Mouse (Mus musculus) layer of hippocampus, postnatal 10 days (tissue): ENCODE results near the gene Lasp1. TPM values are rescaled to one million over a fixed set of nuclear protein-coding genes. Genes with fewer than 3 reads are reported as not detected.
"Not testable (repeated sequence)": the region's sequence is repeated elsewhere in the genome, so short reads cannot be mapped to it uniquely, and the experiment has no call there.

ENCODE experiments used
- DNase-seq, 2 experiments: peaks; one replicate each; pipeline ENCODE4 v3.0.0; 2021; ENCODE audit warnings: low spot score in 2 of 2
- total RNA-seq, 2 experiments: library from RNA; stranded (reverse); gene quantifications; 2 replicates each; pipeline ENCODE4 v1.2.3; 2021

The Lasp1 gene
- total RNA-seq, 2 experiments from 2014 or later = 148 to 150 TPM

DNA sequence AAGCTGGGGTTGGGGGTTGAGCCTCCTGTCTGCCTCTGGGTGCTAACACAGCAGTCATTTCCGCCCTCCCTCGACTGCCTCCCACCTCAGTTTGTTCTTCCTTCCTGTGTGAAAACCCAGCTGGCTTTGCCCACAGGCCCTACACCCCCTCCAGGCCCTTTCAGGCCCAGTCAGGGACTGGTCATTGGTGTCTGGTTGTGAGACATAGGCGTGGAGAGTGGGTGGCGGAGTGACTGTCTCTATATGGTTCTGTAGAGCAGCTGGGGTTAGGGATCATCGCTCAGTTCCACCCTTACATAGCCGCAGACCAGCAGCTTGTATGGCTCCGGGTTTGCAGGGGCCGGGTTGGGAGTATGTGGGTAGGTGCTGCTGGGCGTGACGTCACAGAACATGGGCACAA is 26.5 kb downstream of the Lasp1 start:
- DNase-seq = no peak

DNA sequence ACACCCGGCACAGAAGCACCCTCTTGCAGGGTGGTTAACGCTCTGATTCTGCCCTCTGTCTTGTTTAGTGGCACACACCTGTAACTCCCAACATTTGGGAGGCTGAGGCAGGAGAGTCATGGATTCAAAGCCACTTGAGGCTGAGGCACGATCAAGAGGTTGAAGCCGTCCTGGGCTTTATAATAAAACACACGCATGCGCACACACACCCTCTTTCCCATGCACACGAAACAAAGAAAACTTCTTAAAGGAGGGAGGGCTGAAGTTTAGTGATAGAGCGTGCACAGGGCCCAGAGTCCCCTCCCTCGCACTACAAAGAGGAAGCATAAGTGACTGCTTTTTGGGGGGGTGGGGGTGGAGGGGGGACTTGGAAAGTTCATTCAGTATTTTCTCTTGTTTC is 27.2 kb downstream of the Lasp1 start:
- no peak for DNase-seq

DNA sequence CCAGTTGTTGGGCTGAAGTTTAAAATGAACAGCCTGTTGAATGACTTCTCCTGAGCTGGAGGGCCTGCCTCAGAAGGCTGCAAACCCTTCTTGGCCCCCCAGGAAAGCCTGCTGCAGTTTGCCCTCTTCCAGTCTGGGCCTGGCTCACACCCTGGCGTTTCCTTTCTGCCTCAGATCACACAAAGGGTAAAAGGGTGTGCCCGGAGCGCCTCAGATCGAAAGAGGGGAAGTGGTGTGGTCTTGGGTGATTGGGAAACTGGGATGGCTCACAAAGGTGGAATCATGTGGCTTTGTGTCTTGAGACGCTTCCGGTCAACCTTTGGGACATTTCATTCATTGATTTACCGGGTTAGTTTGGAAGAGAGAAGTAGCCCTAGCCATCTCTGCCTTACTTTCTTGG is 27.6 kb downstream of the Lasp1 start:
- no peak for DNase-seq

DNA sequence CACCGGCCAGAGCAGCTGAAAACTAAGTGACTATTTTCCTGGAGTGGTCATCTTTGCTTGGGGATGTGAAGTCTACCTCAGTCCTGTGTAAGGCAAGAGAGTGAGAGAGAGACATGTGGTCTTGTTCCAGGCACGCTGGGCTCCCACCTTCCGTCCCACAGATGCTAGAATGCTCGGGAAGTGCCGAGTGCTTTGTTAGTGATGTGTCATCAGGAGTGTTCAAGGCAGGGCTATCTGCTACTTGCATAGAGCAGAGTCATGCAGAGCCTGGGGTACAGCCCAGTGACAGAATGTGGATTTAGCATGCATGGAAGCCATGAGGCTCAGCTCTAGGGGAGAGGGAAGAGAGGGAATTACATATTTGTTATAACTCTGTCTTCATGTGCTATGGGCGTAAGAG is 28.9 kb downstream of the Lasp1 start:
- DNase-seq = peak in 1 of 2 experiments; percentile 9

DNA sequence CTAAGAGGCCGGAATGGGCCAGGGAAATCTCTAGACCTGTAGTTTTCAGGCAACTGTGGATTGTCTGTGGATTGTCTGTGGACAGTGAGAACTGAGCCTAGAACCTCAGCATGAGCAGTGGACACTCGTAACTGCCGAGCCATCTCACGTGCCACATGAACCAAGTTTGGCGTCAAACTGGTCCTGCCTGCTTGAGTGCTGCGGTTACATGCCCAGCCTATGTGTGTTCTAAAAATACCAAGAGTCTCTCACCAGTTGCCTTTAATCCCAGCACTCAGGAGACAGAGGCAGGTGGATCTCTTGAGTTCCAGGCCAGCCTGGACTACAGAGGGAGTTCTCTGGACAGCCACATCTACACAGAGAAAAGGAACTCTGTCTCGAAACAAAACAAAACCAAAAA is 30.6 kb downstream of the Lasp1 start:
- DNase-seq = no peak

DNA sequence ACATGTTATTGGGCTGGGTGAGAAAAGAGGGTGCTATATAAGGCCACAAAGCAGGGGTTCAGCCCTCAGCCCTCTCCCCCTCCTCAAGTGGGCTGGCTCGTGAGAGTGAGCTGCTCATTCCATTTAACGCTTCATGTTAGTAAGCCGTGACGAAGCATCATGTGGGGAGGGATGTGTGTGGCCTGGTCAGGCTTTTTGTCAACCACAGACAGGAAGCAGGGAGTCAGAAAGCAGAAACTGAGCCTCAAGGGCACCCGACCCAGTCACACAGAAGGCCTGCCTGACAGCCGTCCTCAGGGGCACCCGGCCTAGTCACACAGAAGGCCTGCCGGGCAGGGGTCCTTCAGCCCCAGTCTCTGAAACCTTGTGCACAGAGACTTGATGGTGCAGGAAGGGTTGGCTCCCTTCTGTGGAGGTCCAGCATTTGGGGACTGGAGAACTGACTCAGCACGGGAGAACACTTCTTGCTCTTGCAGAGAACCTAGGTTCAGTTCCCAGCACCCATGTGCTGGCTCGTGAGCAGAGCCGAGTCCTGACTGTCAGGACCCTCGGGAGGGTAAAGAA is 31.2 kb downstream of the Lasp1 start:
- no peak for DNase-seq

DNA sequence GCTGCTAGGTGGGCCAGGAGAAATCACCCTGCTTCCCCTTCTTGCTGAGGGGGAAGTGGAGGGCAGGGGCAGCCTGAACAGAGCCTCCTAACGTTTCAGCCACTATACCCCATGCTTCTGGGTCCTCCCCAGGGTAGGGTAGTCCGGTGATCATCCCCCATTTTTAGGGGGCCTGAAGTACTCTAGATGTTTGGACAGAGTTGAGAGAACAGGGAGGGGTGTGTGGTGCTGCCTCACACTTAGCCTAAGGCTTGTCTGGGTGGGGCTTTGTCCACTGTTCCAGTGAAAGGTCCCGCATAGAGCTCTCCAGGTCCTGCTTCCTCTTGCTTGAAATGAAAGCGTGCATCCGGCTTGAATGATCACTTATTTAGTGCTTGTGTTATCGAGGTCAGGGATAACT is 31.7 kb downstream of the Lasp1 start:
- DNase-seq = no peak

DNA sequence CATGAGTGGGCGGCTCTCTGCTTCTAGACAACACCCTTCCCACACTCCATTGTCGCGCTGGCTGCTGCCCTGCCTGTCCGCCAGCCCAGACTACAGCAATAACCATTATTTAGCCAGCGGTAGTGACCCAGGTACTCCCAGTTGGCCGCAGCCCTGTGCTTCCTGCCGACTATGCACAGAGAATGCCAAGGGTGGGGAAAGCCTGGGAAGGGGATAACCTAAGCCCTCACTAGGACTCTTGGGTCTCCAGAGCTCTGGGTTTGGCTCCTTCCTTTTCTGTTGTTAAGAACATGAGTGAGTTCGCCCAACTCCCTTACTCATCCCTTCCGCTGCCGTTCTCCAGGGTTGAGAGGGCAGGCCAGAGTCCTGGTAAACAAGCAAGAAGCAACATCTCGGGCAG is 33.2 kb downstream of the Lasp1 start:
- no peak for DNase-seq

DNA sequence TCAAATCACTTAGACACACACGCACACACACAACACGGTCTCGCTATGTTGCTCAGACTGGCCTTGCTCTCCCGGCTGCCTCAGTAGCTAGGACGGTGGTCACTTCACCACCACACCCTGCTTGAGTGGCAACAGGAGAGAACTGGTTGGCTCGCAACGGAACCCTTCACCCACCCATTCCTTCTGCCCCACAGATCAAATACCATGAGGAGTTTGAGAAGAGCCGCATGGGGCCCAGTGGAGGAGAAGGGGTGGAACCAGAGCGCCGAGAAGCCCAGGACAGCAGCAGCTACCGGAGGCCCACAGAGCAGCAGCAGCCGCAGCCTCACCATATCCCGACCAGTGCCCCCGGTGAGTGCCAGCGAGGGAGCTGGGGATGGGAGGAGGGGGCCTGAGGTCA is 34.6 kb downstream of the Lasp1 start:
- DNase-seq = no peak

DNA sequence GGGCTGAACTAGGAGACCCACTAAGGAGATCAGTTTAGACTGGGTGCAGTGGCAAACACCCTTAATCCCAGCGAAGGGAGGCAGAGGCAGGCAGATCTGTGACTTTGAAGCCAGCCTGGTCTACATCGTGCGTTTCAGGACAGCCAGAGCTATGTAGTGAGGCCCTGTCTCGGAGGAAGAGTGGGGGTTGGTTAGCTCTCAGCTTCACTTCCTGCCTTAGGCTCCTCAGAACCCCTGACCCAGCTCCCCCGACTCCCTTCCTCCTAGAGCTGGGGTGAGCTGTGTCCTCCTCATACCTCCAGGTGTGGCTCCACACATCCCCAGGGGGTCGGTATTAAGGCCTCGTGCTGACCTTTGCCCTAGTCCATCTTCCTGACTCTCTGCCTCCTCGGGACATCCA is 37.7 kb downstream of the Lasp1 start:
- no peak for DNase-seq

DNA sequence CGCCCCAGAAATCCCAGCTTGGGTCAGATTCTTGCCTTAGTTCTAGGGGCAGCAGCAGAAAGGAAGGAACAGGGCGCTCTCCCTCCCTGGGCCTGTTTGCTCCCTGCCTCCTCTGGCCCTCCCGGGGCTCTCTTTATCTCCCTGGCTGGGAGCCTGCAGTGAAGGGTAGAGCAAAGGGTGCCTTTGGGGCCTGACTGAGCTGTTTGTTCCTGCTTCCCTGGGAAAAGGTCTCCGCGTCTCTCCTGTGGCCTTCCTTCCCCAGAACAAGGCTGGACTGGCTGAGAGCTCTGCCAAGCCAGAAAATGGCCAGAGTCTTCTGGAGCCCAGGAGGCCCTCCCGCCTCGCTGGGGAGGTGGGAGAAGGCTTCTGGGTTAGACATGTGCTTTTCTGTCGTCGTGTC is 38.3 kb downstream of the Lasp1 start:
- not testable (repeated sequence) for DNase-seq

DNA sequence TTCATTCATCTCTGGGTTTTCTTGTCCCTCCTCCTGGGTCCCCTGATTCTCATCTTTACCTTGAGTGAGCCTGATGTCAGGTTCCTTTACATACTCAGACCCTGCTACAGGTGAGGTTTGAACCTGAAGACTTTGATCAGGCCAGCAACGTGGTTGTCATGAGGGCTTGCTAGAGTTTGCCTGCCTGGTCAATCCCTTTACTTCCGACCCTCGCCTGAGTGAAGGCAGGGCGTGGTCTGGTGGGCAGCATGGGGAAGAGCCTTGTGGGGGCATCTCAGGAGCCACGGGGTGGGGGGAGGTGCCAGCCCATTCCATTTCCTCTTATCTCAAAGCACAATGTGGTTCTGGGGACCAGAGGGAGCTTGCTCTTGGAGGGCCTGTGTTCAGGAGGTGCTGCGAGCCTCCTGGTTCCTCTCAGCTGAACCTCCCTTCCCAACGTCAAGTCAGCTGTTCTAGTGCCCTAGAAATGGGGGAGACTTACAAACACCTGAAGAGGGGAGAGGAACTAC is 38.9 kb downstream of the Lasp1 start:
- DNase-seq = no peak

DNA sequence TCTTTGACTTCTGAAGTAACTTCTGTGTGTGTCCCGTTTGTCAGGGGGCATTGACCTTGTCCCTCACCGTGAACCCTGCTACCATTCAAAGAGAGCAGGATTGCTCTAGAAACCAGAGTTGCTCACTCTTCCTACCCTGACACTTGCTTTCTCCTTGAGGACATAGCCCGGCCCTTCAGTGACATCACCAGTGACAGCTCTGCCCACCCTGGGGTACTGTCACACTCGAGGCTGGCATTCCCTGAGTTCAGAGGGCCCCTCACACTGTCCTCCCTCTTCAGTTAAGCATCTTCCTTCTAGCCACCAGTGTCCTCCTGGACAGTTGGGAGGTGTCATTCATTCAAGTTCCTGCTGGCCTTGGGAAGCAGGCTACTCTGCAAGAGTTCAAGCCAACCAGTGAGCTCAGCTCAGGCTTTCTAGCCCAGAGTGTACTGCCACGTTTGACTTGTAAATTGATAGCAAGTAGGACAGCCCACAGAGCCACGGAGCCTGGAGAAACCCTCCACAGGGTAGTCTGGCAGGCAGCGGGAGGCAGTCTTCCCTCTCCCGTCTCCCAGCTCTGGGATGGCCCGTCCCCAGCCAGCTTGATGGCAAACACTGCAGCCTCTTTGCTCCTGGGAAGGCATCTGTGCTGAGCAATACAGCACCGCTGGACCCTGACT is 40.1 kb downstream of the Lasp1 start:
- no peak for DNase-seq

DNA sequence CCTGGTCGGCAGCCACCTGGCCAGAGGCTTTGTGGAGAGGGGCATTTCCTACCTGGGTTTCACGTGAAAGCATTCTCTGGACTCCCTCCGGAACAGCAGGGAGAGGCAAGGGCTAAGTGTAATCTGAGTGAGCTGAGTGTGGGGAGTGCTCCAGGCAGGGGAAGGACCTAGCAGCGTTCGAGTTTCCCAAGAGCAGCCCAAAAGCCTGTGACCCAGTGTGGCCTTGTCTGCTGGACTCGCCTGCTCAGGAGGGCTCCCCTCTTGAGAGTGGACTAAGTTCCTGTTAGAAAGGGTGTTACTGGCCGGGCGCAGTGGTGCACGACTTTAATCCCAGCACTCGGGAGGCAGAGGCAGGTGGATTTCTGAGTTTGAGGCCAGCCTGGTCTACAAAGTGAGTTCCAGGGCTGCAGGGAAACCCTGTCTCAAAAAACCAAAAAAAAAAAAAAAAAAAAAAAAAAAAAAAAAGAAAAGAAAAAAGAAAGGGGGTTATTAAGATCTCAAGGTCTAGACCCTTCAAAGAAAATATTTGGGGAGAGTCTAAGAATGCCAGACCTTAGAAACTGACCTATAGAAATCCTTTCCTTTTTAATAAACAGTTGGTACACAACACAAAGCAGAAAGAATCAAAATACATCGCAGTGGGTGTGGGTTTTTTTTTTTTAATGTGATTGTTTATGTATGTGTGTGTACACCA is 40.8 kb downstream of the Lasp1 start:
- no peak for DNase-seq

DNA sequence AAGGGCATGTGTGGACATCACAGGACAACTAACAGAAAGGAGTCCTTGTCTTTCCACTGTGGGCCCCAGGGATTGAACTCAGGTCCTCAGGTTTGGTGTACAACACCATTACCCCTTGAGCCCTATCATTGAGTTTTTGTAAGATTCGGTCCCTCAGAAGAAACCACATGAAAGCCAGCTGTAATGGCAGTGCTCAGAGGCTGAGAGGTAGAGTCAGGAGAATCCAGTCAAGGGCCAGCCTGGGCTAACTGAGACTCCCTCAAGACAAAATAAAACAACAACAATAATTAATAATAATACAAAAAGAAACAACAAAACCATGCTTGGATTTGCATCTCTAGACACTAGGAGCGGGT is 41.3 kb downstream of the Lasp1 start:
- DNase-seq = no peak

DNA sequence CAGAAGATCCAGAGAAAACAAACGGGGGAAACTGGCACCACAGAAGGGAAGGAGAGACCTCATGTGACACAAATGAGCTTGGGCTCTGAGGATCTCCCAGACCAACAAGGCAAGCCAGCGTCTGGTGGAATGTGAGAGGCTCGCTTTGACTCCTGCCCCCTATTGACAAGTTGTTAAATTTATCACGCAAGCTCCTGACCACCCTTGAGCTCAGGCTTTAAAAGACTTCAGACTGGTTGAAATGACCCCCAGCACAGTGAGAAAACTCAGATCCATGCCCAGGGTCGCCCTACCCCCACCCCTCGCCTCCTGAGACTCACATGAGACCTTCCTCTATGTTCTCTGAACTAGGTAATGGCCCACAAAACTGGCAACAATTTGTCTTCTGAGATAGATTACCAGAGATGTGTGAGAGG is 41.7 kb downstream of the Lasp1 start, which contains the start of gene B230217C12Rik:
TSS of gene B230217C12Rik (plus strand) at position 242 of the 416 bp plus-strand sequence.
- no peak for DNase-seq

DNA sequence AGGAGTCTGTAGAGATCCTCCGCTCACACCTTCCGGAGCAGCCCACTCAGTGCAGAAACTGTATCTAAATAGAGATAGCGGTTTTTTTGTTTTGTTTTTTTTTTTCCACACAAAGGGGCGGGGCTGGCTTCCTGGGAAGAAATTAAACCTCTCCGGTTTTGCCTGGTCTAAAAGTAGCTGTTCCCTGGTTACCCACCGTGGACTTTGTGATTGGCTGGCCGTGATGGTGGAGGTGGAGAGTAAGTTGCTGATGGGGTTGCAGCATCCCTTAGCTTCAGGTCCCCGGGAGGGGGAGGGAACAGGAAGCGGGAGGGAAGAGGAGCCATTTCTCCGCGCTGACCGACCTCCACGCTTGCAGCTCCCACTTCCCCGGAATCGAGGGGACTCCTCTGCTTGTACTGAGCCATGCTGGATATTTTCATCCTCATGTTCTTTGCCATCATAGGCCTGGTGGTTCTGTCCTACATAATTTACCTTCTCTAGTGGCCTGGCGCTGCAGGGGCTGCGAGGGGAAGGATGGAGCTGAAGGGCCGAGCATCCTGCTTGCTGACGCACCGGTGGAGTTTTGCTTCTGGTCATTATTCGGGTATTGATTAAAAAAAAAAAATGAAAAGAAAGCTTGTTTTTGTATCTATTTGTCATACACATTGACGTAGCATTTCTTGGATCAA is 42.3 kb downstream of the Lasp1 start:
- peak; percentile 76 to 84 for DNase-seq

DNA sequence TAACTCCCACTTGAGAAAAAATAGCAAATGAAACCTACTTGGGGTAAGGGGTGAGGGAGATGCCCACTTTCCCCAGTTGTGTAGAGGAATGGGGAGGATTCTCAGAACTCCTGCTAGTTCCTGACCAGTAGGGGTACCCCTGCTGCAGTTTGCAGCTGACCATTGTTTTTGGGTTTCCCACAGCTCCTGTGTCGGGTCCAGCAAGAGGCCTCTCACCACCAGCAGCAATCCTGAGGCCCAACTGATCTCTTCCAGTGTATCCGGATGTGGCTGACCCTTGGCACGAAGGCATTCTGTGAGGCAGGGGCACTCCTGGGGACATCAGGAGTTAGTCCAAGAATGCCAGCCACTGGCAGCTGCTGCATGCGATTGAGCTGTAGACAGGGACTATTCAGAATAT is 43.2 kb downstream of the Lasp1 start:
- DNase-seq = no peak

DNA sequence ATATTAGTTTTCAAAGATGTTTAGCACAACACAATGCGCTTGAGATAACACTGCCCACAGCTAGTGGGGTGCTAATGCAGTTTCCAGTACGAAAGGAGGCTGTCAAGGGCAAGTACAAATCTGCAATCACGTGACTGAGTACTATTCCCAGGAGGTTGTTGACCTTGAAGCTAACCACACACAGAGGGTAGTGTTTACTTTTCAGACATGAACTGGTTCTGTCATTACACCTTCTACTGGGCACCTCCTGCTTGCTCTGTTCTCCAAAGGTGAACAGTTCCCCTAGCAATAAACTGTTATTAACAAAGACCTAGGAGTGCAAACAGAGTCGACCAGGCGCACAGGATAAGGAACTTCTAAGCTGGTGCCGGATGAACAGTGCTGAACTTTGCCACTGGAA is 51.6 kb downstream of the Lasp1 start:
- no peak for DNase-seq

DNA sequence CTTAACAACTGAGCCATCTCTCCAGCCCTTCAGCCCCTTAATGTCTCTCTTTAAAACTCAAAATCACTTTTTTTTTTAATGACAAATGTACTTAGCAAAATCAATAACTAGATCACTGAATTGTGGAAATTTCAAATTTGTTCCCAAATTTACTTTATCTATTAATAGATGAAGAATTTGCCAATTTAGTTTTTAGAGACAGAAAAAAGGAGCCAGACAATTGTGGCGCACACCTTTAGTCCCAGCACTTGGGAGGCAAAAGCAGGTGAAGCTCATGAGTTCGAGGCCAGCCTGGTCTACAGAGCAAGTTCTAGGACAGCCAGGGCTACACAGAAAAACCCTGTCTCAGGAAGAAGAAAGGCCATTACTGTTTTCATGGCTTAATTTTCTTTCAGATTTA is 52.8 kb downstream of the Lasp1 start:
- no peak for DNase-seq

DNA sequence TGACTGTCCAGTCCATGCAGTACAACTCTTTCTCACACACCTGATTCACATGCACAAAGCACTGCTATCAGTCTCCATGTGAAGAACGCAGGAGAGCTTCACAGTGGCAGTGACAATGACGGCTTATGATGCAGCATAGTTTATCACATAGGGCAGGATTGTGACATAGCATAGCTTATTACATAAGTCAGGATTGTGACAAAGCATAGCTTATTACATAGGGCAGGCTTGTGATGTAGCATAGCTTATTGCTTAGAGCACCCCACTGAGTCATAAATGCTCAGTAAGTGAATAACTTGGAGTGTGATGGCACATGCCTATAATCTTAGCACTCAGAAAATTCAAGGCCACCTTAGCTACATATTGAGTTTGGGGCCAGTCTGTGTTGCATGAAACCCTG is 56.7 kb downstream of the Lasp1 start:
- no peak for DNase-seq

DNA sequence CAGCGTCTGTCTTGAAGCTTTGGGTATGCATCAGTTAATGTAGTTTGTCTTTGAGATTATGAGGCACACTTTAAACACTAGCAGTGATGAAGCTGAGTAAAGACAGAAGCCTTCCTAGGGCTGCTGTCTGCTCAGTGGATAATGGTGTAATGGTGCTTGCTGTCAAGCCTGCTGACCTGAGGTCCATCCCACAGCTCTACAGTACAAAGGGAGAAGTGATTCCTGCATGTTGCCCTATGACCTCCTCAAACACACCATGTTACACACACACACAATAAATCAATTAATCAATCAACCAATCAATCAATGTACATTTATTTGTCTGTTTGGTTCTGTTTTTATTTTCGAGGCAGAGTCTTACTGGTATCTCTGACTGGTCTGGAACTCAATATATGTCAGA is 63.3 kb downstream of the Lasp1 start:
- no peak for DNase-seq
